Mouse (Mus musculus): Measurements from ENCODE around the gene Serpinf2.

- no peak for TF ChIP-seq CTCF (IDR thresholded peaks at IDR 0.05; ENCODE audit: low read depth, low read length)
- TF ChIP-seq GATA1 (IDR thresholded peaks at IDR 0.05; ENCODE audit: borderline replicate concordance, low read length) = no peak
- no peak for TF ChIP-seq TAL1 (conservative IDR thresholded peaks at IDR 0.05; ENCODE audit: low read depth, low read length)
- TF ChIP-seq GATA2 (IDR thresholded peaks at IDR 0.05; ENCODE audit: borderline replicate concordance, low read depth, low read length) = no peak
- TF ChIP-seq POLR2AphosphoS5 (IDR thresholded peaks at IDR 0.05; ENCODE audit: insufficient replicate concordance, low read depth, low read length) = no peak
Observed at GRCm38 (mm10) chr11:75455041-75455736, 15.8 kb upstream of the Serpinf2 start.
